Mouse (Mus musculus): ENCODE results near the gene Pdk1.

- TF ChIP-seq POLR2A (IDR thresholded peaks at IDR 0.05; ENCODE audit: extremely low read depth, insufficient read depth, low read length) = no peak
- no peak for TF ChIP-seq CTCF (IDR thresholded peaks at IDR 0.05; ENCODE audit: extremely low read depth, insufficient read depth, low read length)
These were observed 1.8 kb downstream of the Pdk1 start for GRCm38 (mm10) chr2:71874836-71875235.

Data from cortical plate, adult 2 months (tissue).